Mouse (Mus musculus): ENCODE results near the gene Cmc4.

DNA sequence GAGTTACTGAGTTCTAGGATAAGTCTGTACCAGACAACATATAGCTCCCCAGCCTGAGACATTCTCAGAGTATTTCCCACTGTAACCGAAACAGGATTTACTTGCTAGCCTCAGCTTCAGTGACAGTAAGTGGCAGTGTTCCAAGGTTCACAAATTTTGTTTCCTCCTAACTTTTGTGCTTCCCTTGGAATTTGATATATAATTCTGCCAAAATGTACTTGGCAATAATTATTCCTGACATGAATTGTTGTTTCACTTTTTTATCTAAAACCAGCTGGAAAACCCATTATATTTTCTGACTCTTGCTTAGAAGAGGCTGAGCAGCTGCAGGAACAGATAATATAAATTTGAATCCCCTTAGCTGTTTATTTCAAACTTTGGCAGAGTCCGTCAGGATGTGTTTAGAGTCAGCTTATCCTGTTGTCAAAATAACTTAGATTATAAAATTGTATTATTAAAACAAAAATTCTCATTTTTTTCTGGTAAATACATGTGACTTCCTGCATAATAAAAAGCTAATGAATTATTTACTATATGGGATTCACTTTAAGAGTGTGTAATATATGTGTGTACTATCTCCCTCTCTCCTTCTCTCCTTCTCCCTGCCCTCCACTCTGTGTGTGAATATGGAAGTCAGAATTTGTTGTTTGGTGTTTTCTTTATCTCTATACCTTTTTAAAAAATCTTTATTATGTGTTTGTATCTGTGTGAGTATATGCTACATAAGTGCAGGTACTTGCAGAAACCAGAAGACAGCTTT lies 43.5 kb downstream of the Cmc4 start:
- TF ChIP-seq CTCF (IDR thresholded peaks at IDR 0.05; ENCODE audit: extremely low read depth, insufficient read length, insufficient replicate concordance, low read depth, low read length) = no peak
- no peak for TF ChIP-seq POLR2A (IDR thresholded peaks at IDR 0.05; ENCODE audit: low read depth, low read length)
